ENCODE assay signal across 7 mouse cellular contexts in genomic region chr1:178496841-178497240, GRCm38 (mm10). TPM values are rescaled to one million over a fixed set of nuclear protein-coding genes. Genes with fewer than 3 reads are reported as not detected.
DNase-seq lines count a peak whose midpoint lies in the region; TF ChIP-seq lines count a peak whose summit lies in the region.

No protein-coding gene starts in this region.

- peak; percentile 25; the same call in 1 of the 2 replicates for TF ChIP-seq CTCF in brain, embryonic 14.5 days (IDR thresholded peaks at IDR 0.05; ENCODE audit: borderline replicate concordance, extremely low read depth, insufficient read depth, insufficient read length)

- no peak for TF ChIP-seq POLR2A in brain, embryonic 14.5 days (IDR thresholded peaks at IDR 0.05; ENCODE audit: borderline replicate concordance, extremely low read depth, insufficient read depth, insufficient read length, poor library complexity, severe bottlenecking)

- DNase-seq in left cerebral cortex, adult 18-20 months (ENCODE audit: low spot score in 2 of 2): peak; percentile 21 to 28
- no peak for DNase-seq in left cerebral cortex, adult 8-10 months (ENCODE audit: low spot score in 2 of 2)
- peak; percentile 48 for DNase-seq in NIH3T3 (ENCODE audit: low read depth)
- no peak for DNase-seq in brain, embryonic 14.5 days (ENCODE audit: low read depth)
- peak; percentile 40 to 41 for DNase-seq in kidney, postnatal 4 days
- DNase-seq in testis, postnatal 10 days (ENCODE audit: low spot score): peak; percentile 68
- DNase-seq in layer of hippocampus, adult 9-10 months (ENCODE audit: low spot score): no peak

RNA-seq across cellular contexts. Expression of gene Kif26b, which starts 32.1 kb away (rescaled TPM):
- total RNA-seq in left cerebral cortex, adult 18-20 months (2021): 1 to 10 TPM; 8.6 to 9.0 TPM
- total RNA-seq in left cerebral cortex, adult 8-10 months (2022): 10 to 100 TPM in 1 of 4 experiments, 1 to 10 TPM in 3; 9.3 to 10.2 (median 9.4) TPM
- polyA plus RNA-seq in brain, embryonic 14.5 days (2012; rRNA removed): 5.6 and 17.0 TPM in 2 replicates

Comparison
In these comparisons a context has a peak if more than half of its experiments do, and no peak if none do; other contexts are left out.
1. DNase-seq: peak in left cerebral cortex, adult 18-20 months (2 of 2), NIH3T3 (single experiment), kidney, postnatal 4 days (2 of 2) and testis, postnatal 10 days (single experiment); none in left cerebral cortex, adult 8-10 months (0 of 2), brain, embryonic 14.5 days (single experiment) and layer of hippocampus, adult 9-10 months (single experiment).